Mouse (Mus musculus) ES-Bruce4 (cell line): ENCODE measurements around the gene Trim69. TPM values are rescaled to one million over a fixed set of nuclear protein-coding genes. Genes with fewer than 3 reads are reported as not detected.
A peak's percentile ranks its signal among the peaks of the same experiment; 100 is the strongest.

Experiments used
- H3K27ac ChIP-seq: 2 replicates; pipeline ENCODE4 v1.5.1; 2012; ENCODE audit warnings: low read length, inconsistent platforms; ENCODE audit not compliant: insufficient read depth
- H3K27me3 ChIP-seq: 2 replicates; pipeline ENCODE4 v1.6.1; 2012; ENCODE audit warnings: mild to moderate bottlenecking, low read length, inconsistent platforms; ENCODE audit not compliant: control insufficient read depth, poor library complexity, insufficient read depth, severe bottlenecking
- H3K36me3 ChIP-seq: 2 replicates; pipeline ENCODE4 v1.6.1; 2012; ENCODE audit warnings: inconsistent platforms, mild to moderate bottlenecking, low read length, moderate library complexity; ENCODE audit not compliant: control insufficient read depth, poor library complexity, insufficient read depth, severe bottlenecking
- H3K4me1 ChIP-seq: one replicate; pipeline ENCODE4 v1.8.1; 2011; ENCODE audit warnings: low read length; ENCODE audit not compliant: control insufficient read depth, insufficient read depth
- H3K4me3 ChIP-seq: 2 replicates; pipeline ENCODE4 v1.5.1; 2011; ENCODE audit warnings: low read depth, mild to moderate bottlenecking, low read length
- H3K9ac ChIP-seq: 2 replicates; pipeline ENCODE4 v1.6.1; 2012; ENCODE audit warnings: low read depth, mild to moderate bottlenecking, inconsistent platforms; ENCODE audit not compliant: poor library complexity, severe bottlenecking
- H3K9me3 ChIP-seq: replicated peaks from 2 replicates; pipeline ENCODE4 v1.6.1; 2012; ENCODE audit warnings: mild to moderate bottlenecking, low read length, inconsistent platforms; ENCODE audit not compliant: control insufficient read depth, poor library complexity, insufficient read depth, severe bottlenecking
- CTCF ChIP-seq: IDR thresholded peaks from one replicate; pipeline ENCODE4 v1.8.1; 2011; ENCODE audit warnings: low read depth, low read length
- EP300 ChIP-seq: IDR thresholded peaks from 2 replicates; pipeline ENCODE4 v1.6.1; 2011; ENCODE audit warnings: low read depth, low read length; ENCODE audit not compliant: insufficient read depth
- POLR2A ChIP-seq: IDR thresholded peaks from one replicate; pipeline ENCODE4 v1.8.1; 2011; ENCODE audit warnings: low read length; ENCODE audit not compliant: insufficient read depth
- polyA plus RNA-seq: library from polyadenylated mRNA; stranded (reverse); fragments of >200 nt; gene quantifications from 2 replicates; pipeline ENCODE4 v1.2.4, GENCODE M21; 2011; ENCODE audit warnings: low read depth; ENCODE audit not compliant: missing spikeins, insufficient read depth, insufficient read length

The Trim69 gene
- polyA plus RNA-seq, 1 experiment: 0.43 TPM

- no peak for TF ChIP-seq EP300
- TF ChIP-seq POLR2A: no peak
- Histone ChIP-seq H3K9ac (no peak within 1 kb of the TSS), H3K4me1 (no peaks in the 10 kb centered on the region), H3K36me3 (no peaks in the 10 kb centered on the region), H3K9me3 (no peaks in the 10 kb centered on the region), H3K4me3 (peak within 1 kb of the TSS; percentile 15), H3K27ac (no peak within 1 kb of the TSS), H3K27me3 (no peaks in the 10 kb centered on the region)
Observed at GRCm38 (mm10) chr2:122186106-122186505, 25.6 kb downstream of the Trim69 start, which contains the start of the genes Patl2 and Terb2. Gene Patl2, minus strand, starts transcription at chr2:122186189. Gene Terb2, plus strand, starts transcription at chr2:122186272.

- no peak overlapping the region for H3K27ac ChIP-seq
- no peak overlapping the region for H3K9ac ChIP-seq
- no peaks in the 10 kb centered on the region for H3K4me1 ChIP-seq
- H3K36me3 ChIP-seq: no peaks in the 10 kb centered on the region
- no peaks in the 10 kb centered on the region for H3K27me3 ChIP-seq
- TF ChIP-seq CTCF (no peak), EP300 (no peak), POLR2A (no peak)
- H3K4me3 ChIP-seq: no peak overlapping the region
- no peaks in the 10 kb centered on the region for H3K9me3 ChIP-seq
Observed at GRCm38 (mm10) chr2:122186751-122187150, 26.3 kb downstream of the Trim69 start.

GRCm38 (mm10) chr2:122191849-122192248 is 31.3 kb downstream of the Trim69 start:
- no peaks in the 10 kb centered on the region for H3K36me3 ChIP-seq
- H3K9ac ChIP-seq: no peak overlapping the region
- H3K4me1 ChIP-seq: no peaks in the 10 kb centered on the region
- H3K9me3 ChIP-seq: no peaks in the 10 kb centered on the region
- no peak overlapping the region for H3K27ac ChIP-seq
- H3K4me3 ChIP-seq: no peak overlapping the region
- TF ChIP-seq EP300: no peak
- no peak for TF ChIP-seq POLR2A
- H3K27me3 ChIP-seq: no peaks in the 10 kb centered on the region

GRCm38 (mm10) chr2:122194509-122194929 is 34.0 kb downstream of the Trim69 start:
- TF ChIP-seq EP300 (no peak), POLR2A (no peak), CTCF (no peak)
- Histone ChIP-seq H3K9ac (no peak overlapping the region), H3K9me3 (no peaks in the 10 kb centered on the region), H3K4me3 (no peak overlapping the region), H3K27ac (no peak overlapping the region), H3K36me3 (no peaks in the 10 kb centered on the region), H3K27me3 (no peaks in the 10 kb centered on the region), H3K4me1 (no peaks in the 10 kb centered on the region)

- Histone ChIP-seq H3K36me3 (no peaks in the 10 kb centered on the region), H3K9ac (no peak overlapping the region), H3K4me1 (no peaks in the 10 kb centered on the region), H3K27ac (no peak overlapping the region), H3K9me3 (no peaks in the 10 kb centered on the region), H3K4me3 (no peak overlapping the region), H3K27me3 (no peaks in the 10 kb centered on the region)
- TF ChIP-seq EP300 (no peak), POLR2A (no peak), CTCF (no peak)
Observed at GRCm38 (mm10) chr2:122201501-122201900, 41.0 kb downstream of the Trim69 start.

- no peak overlapping the region for H3K4me3 ChIP-seq
- H3K27ac ChIP-seq: no peak overlapping the region
Observed at GRCm38 (mm10) chr2:122206440-122207107, 46.1 kb downstream of the Trim69 start.

More at GRCm38 (mm10) chr2:122206440-122207107, 46.1 kb downstream of the Trim69 start:
- no peak for TF ChIP-seq CTCF
- no peak for TF ChIP-seq EP300
- no peak for TF ChIP-seq POLR2A
- Histone ChIP-seq H3K27me3 (no peaks in the 10 kb centered on the region), H3K36me3 (no peaks in the 10 kb centered on the region), H3K9me3 (no peaks in the 10 kb centered on the region), H3K4me1 (no peaks in the 10 kb centered on the region), H3K9ac (no peak overlapping the region)
